Mouse (Mus musculus): ENCODE measurements at regions not wholly inside any gene's neighbourhood (a gene's known extent, or its start where the extent isn't known, plus 50 kb on each side); places are given as distances from the start of the nearest gene placed in this dataset.

- no peak for TF ChIP-seq POLR2A (IDR thresholded peaks at IDR 0.05; ENCODE audit: control insufficient read depth, low read depth, low read length)
- TF ChIP-seq CTCF (IDR thresholded peaks at IDR 0.05; ENCODE audit: control insufficient read depth, insufficient read depth, insufficient replicate concordance, low read depth, low read length) = no peak
These were observed 128.5 kb downstream of the Gm8797 start for GRCm38 (mm10) chr3:5879113-5879512.
